Mouse (Mus musculus) erythroblast, embryonic 14.5 days (primary cell): ENCODE data around the gene Pdhb.

ENCODE experiments used
- GATA1 ChIP-seq: IDR thresholded peaks from 2 replicates; pipeline ENCODE4 v1.6.1; 2012; ENCODE audit warnings: low read length, inconsistent platforms, mixed read lengths
- TAL1 ChIP-seq: IDR thresholded peaks from 3 replicates; pipeline ENCODE4 v1.6.1; 2012; ENCODE audit warnings: low read length, inconsistent platforms, mixed read lengths

DNA sequence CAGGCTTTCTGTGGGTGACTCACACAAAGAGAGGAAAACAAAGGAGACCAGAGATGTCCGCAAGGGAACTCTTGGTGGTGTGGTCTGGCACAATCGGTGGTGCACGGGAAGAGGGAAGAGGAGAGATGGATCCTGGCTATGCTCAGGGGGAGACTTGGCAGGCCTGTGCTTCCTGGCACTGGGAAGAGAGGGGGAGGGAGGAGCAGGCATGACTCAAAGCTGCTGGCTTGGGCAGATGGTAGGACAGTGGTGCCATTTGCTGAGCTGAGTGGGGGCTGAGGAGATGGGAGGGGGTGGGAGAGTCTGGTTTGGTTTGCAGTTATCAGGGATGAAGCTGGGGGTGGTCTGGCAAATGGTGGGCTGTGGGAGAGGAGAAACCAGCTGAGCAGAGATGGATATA lies 36.1 kb upstream of the Pdhb start:
- TF ChIP-seq GATA1: no peak
- no peak for TF ChIP-seq TAL1
